Mouse (Mus musculus): ENCODE results near the gene Aspscr1. TPM values are rescaled to one million over a fixed set of nuclear protein-coding genes. Genes with fewer than 3 reads are reported as not detected.
"Not testable (repeated sequence)": the region's sequence is repeated elsewhere in the genome, so short reads cannot be mapped to it uniquely, and the experiment has no call there.

Aspscr1 gene
- polyA plus RNA-seq, 1 experiment from 2014 or later: 105 TPM

DNA sequence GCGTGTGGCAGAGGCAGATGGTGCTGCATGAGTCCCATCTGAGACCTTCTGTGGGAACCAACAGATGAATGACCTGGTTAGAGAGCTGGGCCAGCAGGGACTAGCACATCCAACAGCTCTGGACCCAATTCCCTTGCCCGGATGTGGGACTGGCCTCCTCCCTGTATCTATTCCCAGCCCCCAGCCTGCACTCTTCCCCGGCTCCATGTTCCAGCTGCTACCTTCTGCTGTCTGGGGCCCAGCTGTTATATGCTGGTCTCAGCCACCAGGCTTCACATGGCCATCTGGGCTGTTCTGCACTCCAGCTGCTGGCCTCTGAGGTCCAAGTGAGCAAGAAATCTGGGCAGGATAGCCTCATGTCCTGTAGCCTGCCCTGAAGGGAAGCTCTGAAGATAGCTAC is 7.4 kb upstream of the Aspscr1 start:
- Histone ChIP-seq H3K4me1 (peaks cover 13% of the 10 kb centered on the region), H3K27me3 (replicated peaks) (peaks cover 28% of the 10 kb centered on the region), H3K9ac (no peak overlapping the region), H3K4me2 (no peak overlapping the region), H3K36me3 (no peaks in the 10 kb centered on the region), H3K4me3 (replicated peaks) (no peak overlapping the region), H3K27ac (no peak overlapping the region), H3K9me3 (no peaks in the 10 kb centered on the region)
- WGBS: 67% methylated on average over 3 of the region's 3 CpGs
- peak; percentile 36; the same call in 1 of the 2 replicates for ATAC-seq (ENCODE audit: insufficient read depth, low FRiP score, low read depth)

GRCm38 (mm10) chr11:120666617-120667016 is 6.2 kb upstream of the Aspscr1 start:
- H3K9me3 ChIP-seq: no peaks in the 10 kb centered on the region

GRCm38 (mm10) chr11:120673594-120674122 is 885 bp downstream of the Aspscr1 start:
- H3K27ac ChIP-seq: peak overlapping the region; percentile 90
- ATAC-seq (ENCODE audit: insufficient read depth, low FRiP score, low read depth): peak; percentile 6; the same call in 1 of the 2 replicates
- peak overlapping the region; percentile 81 for H3K4me3 ChIP-seq (replicated peaks)
- H3K27me3 ChIP-seq (replicated peaks): no peaks in the 10 kb centered on the region
- H3K9me3 ChIP-seq: no peaks in the 10 kb centered on the region
- H3K36me3 ChIP-seq: peaks cover 14% of the 10 kb centered on the region; the same call in 1 of the 2 replicates
- peaks cover 9% of the 10 kb centered on the region; the same call in 1 of the 2 replicates for H3K4me1 ChIP-seq
- 35% methylated on average over 12 of the region's 12 CpGs for WGBS
- H3K4me2 ChIP-seq: peak overlapping the region; percentile 82
- peak overlapping the region; percentile 49 for H3K9ac ChIP-seq

More at GRCm38 (mm10) chr11:120666617-120667016, 6.2 kb upstream of the Aspscr1 start:
- H3K4me1 ChIP-seq: peaks cover 4% of the 10 kb centered on the region; the same call in 1 of the 2 replicates
- H3K4me3 ChIP-seq (replicated peaks): no peak overlapping the region
- H3K9ac ChIP-seq: no peak overlapping the region
- no peak for ATAC-seq (ENCODE audit: insufficient read depth, low FRiP score, low read depth)
- no peaks in the 10 kb centered on the region for H3K36me3 ChIP-seq
- no peak overlapping the region for H3K4me2 ChIP-seq
- peaks cover 16% of the 10 kb centered on the region for H3K27me3 ChIP-seq (replicated peaks)
- H3K27ac ChIP-seq: no peak overlapping the region
- WGBS: 18% methylated on average over 3 of the region's 3 CpGs

- not testable (repeated sequence) for H3K27me3 ChIP-seq (replicated peaks); H3K27ac ChIP-seq; H3K4me1 ChIP-seq; H3K9me3 ChIP-seq; ATAC-seq (ENCODE audit: insufficient read depth, low FRiP score, low read depth); H3K4me3 ChIP-seq (replicated peaks); H3K4me2 ChIP-seq; H3K9ac ChIP-seq
- peaks cover 15% of the 10 kb centered on the region for H3K36me3 ChIP-seq
- 79% methylated on average over 5 of the region's 5 CpGs for WGBS
Observed at GRCm38 (mm10) chr11:120675875-120676274, 3.1 kb downstream of the Aspscr1 start.

- Histone ChIP-seq H3K36me3 (peaks cover 19% of the 10 kb centered on the region), H3K4me1 (peaks cover 9% of the 10 kb centered on the region; the same call in 1 of the 2 replicates), H3K27ac (no peak overlapping the region), H3K9ac (no peak overlapping the region), H3K27me3 (replicated peaks) (no peaks in the 10 kb centered on the region), H3K9me3 (no peaks in the 10 kb centered on the region), H3K4me2 (no peak overlapping the region), H3K4me3 (replicated peaks) (no peak overlapping the region)
- 83% methylated on average over 4 of the region's 4 CpGs for WGBS
- no peak for ATAC-seq (ENCODE audit: insufficient read depth, low FRiP score, low read depth)
Observed at GRCm38 (mm10) chr11:120676951-120677350, 4.2 kb downstream of the Aspscr1 start.

DNA sequence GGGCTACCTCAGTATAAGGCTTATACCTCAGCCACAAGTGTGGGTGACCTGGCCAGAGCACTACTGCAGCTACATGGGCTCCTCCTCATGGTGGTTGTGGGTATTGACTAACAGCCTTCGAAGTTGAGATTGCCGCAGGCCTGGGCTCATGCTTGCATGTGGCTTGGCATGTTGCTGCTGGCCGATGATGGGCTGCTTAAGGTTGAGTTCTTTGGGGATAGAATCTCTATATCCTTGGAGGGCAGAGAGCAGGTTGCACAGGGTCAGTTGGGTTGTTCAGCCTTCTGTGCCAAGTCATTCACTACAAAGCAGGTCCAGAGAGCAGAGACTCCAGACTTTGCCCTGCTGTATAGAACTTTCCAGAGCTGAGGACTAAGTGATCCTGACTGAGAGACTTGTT is 7.1 kb downstream of the Aspscr1 start:
- H3K4me1 ChIP-seq: 0 out of 2 replicates have a peak, but pooled peaks cover 3% of the 10 kb centered on the region
- H3K9me3 ChIP-seq: no peaks in the 10 kb centered on the region
- H3K9ac ChIP-seq: no peak overlapping the region
- H3K36me3 ChIP-seq: peaks cover 27% of the 10 kb centered on the region
- no peak overlapping the region for H3K4me3 ChIP-seq (replicated peaks)
- 65% methylated on average over 3 of the region's 3 CpGs for WGBS
- H3K27me3 ChIP-seq (replicated peaks): no peaks in the 10 kb centered on the region
- ATAC-seq (ENCODE audit: insufficient read depth, low FRiP score, low read depth): peak; percentile 21; the same call in 1 of the 2 replicates
- no peak overlapping the region for H3K4me2 ChIP-seq
- H3K27ac ChIP-seq: no peak overlapping the region

- Histone ChIP-seq H3K36me3 (peaks cover 24% of the 10 kb centered on the region), H3K4me2 (no peak overlapping the region), H3K4me1 (peaks cover 12% of the 10 kb centered on the region; the same call in 1 of the 2 replicates), H3K9ac (no peak overlapping the region), H3K27ac (no peak overlapping the region), H3K4me3 (replicated peaks) (no peak overlapping the region), H3K27me3 (replicated peaks) (no peaks in the 10 kb centered on the region), H3K9me3 (no peaks in the 10 kb centered on the region)
- 88% methylated on average over 5 of the region's 5 CpGs for WGBS
- ATAC-seq (ENCODE audit: insufficient read depth, low FRiP score, low read depth): no peak
Observed at GRCm38 (mm10) chr11:120682683-120683082, 9.9 kb downstream of the Aspscr1 start.

GRCm38 (mm10) chr11:120683536-120683935 is 10.8 kb downstream of the Aspscr1 start:
- Histone ChIP-seq H3K4me2 (no peak overlapping the region), H3K36me3 (peaks cover 24% of the 10 kb centered on the region), H3K4me1 (peaks cover 12% of the 10 kb centered on the region; the same call in 1 of the 2 replicates), H3K9me3 (no peaks in the 10 kb centered on the region), H3K9ac (no peak overlapping the region), H3K4me3 (replicated peaks) (no peak overlapping the region), H3K27ac (no peak overlapping the region), H3K27me3 (replicated peaks) (no peaks in the 10 kb centered on the region)
- WGBS: 87% methylated on average over 3 of the region's 3 CpGs
- no peak for ATAC-seq (ENCODE audit: insufficient read depth, low FRiP score, low read depth)

DNA sequence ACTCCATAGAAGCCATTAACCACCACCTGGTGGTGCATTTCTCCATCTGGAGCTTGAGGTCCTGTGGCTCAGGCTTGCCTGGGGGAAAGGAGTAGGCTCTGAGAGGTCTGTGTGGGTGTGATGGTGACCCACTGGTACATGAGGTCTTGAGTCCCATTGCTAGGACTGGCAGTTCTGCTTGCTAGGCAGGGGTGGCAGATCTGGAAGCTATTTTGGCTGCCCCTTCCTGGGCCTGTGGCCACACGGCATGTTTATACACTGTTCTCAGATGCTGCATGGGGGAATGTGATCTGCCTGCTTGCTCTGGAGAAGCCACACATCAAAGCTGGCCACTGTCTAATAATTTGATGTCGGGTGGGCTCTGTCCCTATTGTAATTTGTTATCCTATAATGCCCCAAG is 11.3 kb downstream of the Aspscr1 start:
- H3K4me1 ChIP-seq: peaks cover 12% of the 10 kb centered on the region; the same call in 1 of the 2 replicates
- WGBS: 76% methylated on average over 2 of the region's 2 CpGs
- no peak for ATAC-seq (ENCODE audit: insufficient read depth, low FRiP score, low read depth)
- no peaks in the 10 kb centered on the region for H3K9me3 ChIP-seq
- H3K27ac ChIP-seq: no peak overlapping the region
- no peak overlapping the region for H3K9ac ChIP-seq
- no peak overlapping the region for H3K4me3 ChIP-seq (replicated peaks)
- H3K36me3 ChIP-seq: peaks cover 26% of the 10 kb centered on the region
- H3K27me3 ChIP-seq (replicated peaks): no peaks in the 10 kb centered on the region
- H3K4me2 ChIP-seq: no peak overlapping the region

DNA sequence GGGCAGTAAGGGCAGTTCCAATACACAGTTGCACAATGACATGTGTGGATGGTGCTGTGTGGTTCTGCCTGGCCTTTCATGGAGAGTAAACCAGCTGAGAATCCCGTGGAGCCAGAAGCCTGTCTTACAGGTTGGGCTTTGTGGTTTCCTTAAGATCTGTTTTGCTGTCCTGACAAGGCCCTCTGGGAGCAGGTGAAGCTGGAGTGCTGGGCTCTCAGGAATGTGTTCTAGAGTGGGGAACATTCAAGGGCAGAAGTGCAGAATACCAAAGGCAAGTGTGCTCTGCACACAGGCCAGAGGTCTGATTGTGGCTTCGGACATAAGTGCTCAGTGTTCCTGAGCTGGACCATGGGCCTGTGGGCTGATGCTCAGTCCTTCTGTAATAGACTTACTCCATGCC is 11.9 kb downstream of the Aspscr1 start:
- Histone ChIP-seq H3K4me3 (replicated peaks) (no peak overlapping the region), H3K4me1 (peaks cover 12% of the 10 kb centered on the region; the same call in 1 of the 2 replicates), H3K27me3 (replicated peaks) (no peaks in the 10 kb centered on the region), H3K4me2 (no peak overlapping the region), H3K36me3 (peaks cover 31% of the 10 kb centered on the region), H3K9ac (no peak overlapping the region), H3K27ac (no peak overlapping the region), H3K9me3 (no peaks in the 10 kb centered on the region)
- 84% methylated on average over 2 of the region's 2 CpGs for WGBS
- ATAC-seq (ENCODE audit: insufficient read depth, low FRiP score, low read depth): no peak

- no peak overlapping the region; the same call in 1 of the 2 replicates for H3K4me2 ChIP-seq
- H3K27ac ChIP-seq: peak overlapping the region; percentile 81
Observed at GRCm38 (mm10) chr11:120686650-120687272, 14.0 kb downstream of the Aspscr1 start.

DNA sequence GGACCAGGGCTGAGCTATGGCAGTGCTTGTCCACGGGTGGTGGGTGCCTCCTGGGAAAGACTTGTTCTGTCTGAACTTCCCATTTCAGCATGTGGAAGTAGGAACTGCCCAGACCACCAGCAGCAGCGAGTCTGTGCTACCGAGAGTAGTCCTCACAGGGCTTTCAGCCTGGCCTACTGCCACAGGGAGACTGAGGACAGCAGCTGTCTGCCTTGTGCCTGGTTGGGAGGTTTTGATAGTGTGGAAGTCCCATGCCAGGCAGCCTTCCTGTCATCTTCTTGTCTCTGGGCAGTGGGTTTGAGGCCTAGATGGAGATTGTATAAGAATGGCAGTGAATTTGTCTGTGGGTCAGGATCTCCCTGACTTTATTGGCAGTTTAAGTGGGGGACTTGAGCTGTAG is 16.6 kb downstream of the Aspscr1 start:
- Histone ChIP-seq H3K4me1 (peaks cover 12% of the 10 kb centered on the region; the same call in 1 of the 2 replicates), H3K9ac (no peak overlapping the region), H3K36me3 (peaks cover 26% of the 10 kb centered on the region; the same call in 1 of the 2 replicates), H3K27me3 (replicated peaks) (no peaks in the 10 kb centered on the region), H3K4me2 (no peak overlapping the region), H3K27ac (no peak overlapping the region), H3K4me3 (replicated peaks) (no peak overlapping the region), H3K9me3 (no peaks in the 10 kb centered on the region)
- no peak for ATAC-seq (ENCODE audit: insufficient read depth, low FRiP score, low read depth)
- WGBS: 83% methylated on average over 3 of the region's 3 CpGs

More at GRCm38 (mm10) chr11:120686650-120687272, 14.0 kb downstream of the Aspscr1 start:
- H3K27me3 ChIP-seq (replicated peaks): no peaks in the 10 kb centered on the region
- peak; percentile 63 for ATAC-seq (ENCODE audit: insufficient read depth, low FRiP score, low read depth)
- H3K9ac ChIP-seq: no peak overlapping the region
- no peaks in the 10 kb centered on the region for H3K9me3 ChIP-seq
- no peak overlapping the region for H3K4me3 ChIP-seq (replicated peaks)
- peaks cover 34% of the 10 kb centered on the region; the same call in 1 of the 2 replicates for H3K36me3 ChIP-seq
- H3K4me1 ChIP-seq: peaks cover 12% of the 10 kb centered on the region; the same call in 1 of the 2 replicates
- WGBS: 58% methylated on average over 20 of the region's 20 CpGs

Data from stomach, embryonic 15.5 days (tissue).